Mouse (Mus musculus) right cerebral cortex, postnatal 25 days (tissue): ENCODE measurements around the gene Mecom.

Source experiments
- DNase-seq: peaks from one replicate; pipeline ENCODE4 v3.0.0; 2022

Gene Mecom

DNA sequence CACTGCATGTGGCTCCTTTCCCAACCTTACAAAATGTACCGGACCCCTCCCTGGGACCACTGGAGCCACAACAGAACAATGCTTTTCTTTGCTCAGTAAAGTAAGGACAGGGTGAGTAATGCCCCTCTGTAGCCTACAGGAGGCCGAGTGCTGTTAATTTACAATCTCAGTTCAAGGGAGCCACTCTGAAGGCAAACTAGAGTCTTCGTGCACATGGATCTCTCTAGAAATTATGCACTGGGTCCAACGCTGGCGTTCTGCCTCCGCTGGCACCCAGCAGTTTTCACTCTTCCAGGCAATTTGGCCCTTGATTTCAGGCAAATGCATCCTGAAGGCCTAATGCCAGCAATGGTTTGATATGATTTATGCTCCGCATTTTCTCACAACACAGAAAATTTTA lies 467.0 kb downstream of the Mecom start:
- DNase-seq, result no peak

DNA sequence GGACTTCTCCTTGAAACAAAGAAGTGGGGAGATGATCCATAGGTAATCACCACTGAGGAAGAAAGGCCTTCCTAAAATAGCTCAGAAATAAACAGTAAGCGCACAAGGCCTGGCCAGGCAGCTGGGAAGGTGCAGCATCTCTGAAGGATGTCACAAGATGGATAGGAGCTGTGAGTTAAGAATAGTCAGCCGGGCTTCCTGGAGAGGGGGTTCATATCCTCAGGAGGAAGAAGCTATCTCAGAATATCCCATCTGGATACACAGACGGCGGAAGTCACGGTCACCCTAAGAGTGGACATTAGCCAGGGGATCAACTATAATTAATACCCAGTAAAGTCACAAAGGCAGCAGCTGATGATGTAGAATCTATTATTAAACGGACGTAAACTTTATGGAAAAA lies 471.3 kb downstream of the Mecom start:
- no peak for DNase-seq

DNA sequence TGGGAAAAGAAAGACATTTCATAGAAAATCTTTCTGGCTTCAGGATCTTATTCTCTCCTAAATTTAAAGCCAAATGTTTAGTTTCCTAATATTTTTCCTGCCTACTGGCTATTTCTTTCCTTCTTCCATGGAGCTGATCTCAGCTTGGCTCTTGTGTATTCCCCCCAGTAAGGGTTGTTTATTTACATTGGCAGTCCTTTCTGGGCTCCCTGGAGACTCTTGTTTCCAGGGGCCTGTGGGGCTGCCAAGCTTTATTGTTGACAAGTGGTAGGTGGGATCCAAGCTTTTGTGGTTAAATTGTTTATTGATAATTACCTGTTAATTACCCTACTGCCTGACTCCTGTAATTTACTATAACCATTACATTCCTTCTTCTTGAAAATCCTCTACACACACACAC lies 476.5 kb downstream of the Mecom start:
- no peak for DNase-seq

DNA sequence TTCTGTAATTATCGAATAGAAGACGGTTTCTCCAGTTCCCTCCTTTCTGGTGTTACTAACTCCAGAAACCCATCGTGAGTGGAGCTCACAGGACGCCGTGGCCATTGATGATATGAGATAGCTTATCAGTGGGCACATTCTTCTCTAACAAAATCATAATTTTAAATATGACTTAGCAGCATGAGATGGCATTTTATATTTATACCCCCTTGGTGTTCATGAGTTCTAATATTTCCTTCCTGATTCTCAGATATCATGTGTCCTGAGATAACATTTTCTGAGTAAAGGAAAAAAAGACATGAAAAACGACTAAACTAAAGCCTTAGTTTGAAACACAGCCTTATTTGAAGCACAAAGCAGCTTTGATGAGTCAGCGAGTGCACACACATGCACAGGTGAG lies 481.3 kb downstream of the Mecom start:
- DNase-seq, result no peak

GRCm38 (mm10) chr3:30060058-30060457 lies 487.8 kb downstream of the Mecom start:
- no peak for DNase-seq

DNA sequence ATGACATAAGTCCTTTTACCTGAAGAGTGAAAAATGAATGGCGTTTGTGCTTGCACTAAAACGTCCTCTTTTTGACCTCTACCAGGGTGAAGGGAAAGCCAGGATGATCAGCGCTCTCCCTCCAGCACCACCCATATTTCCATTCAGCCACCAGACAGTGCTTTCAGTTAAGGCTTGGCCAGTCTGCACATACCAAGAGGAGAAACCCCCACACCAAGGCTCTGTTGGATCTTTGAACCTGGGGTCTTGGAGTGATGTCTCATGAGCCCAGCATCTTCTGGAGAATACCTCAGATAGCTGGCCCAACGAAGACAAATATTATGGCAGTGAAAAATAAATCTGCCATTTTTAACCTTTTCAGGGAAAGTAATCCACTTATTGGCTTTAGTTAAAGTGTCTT lies 488.2 kb downstream of the Mecom start:
- DNase-seq, result no peak

GRCm38 (mm10) chr3:30051287-30051686 lies 496.5 kb downstream of the Mecom start:
- DNase-seq, result no peak

DNA sequence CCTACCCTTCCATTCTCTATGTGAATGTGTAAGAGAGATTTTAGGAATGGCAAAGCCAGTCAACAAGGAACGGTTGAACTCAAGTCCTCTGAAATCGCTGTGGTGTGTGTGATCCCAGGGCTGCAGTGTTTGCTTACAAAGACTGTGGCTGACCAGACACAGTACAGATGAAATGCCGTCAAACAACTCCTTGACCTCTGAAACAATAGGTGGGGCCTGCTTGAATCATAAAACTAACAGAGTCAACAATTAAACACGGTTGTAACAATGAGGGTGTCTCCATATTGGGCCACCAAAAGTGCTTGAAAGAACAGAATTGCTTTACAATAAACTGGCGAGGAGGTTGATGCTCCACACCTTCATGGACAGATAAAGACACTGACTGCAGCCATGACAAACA lies 497.0 kb downstream of the Mecom start:
- no peak for DNase-seq

GRCm38 (mm10) chr3:30048792-30049191 lies 499.0 kb downstream of the Mecom start:
- DNase-seq, result no peak

- DNase-seq, result no peak
These were observed 499.7 kb downstream of the Mecom start for GRCm38 (mm10) chr3:30048157-30048556.

- DNase-seq, result no peak
These were observed 504.3 kb downstream of the Mecom start for GRCm38 (mm10) chr3:30043525-30043924.

- DNase-seq, result no peak
These were observed 509.3 kb downstream of the Mecom start for GRCm38 (mm10) chr3:30038545-30038944.

GRCm38 (mm10) chr3:30019961-30020360 lies 527.8 kb downstream of the Mecom start:
- DNase-seq, result no peak

DNA sequence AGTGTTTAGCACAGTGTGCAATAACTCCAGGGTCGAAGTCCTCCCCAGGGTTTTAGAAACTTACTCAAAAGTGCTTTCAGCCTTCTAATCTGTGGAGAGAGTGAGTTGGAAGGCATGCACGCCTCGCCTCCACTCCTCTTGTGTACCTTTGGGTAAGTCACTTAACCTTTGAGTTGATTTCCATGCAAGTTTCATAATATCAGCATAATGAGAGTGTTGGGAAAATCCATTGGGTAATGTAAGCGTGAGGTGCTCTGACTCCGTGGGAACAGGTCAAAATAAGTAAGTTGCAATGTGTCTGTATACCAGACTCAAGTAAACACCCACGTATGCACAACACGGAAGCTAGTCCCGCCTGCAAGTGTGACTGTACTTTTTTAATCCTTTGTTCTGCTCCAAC lies 528.4 kb downstream of the Mecom start:
- DNase-seq, result no peak

DNA sequence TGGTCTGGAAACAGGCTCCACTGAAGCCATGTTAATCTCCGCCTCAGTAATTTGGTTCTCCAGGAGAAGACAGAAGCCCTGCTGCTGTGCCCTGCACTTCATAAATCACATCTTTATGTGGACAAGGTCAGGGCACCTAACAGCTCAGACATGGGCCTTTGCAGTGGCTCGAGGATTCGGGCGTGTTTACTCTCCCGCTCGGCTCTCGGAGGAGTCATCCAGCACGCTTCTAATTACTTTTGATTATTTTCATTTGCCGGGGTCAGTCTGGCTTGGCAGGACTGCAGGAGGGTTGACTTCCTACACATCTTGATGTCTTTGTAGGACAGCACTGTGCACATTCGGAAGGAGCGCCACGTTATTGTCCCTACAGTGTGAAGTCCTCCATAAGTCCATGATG lies 529.6 kb downstream of the Mecom start:
- no peak for DNase-seq

DNA sequence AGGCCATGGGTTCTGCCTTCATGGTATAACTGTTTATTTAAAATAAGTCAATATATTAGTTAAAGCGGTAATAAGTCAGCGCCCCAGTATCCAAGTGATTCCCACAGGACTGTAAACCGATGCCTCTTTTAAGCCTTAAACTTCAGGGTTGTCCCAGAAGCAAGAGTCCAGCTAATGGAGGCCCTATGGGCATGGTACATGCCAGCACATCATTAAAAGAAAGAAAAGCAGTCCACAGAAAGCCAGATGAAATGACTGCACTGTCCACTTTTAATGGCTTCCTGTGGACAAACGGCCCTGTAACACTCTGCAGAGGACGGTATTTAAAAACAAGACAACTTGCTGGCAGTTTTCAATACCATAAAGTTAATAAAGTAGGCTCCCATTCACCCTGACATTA lies 531.0 kb downstream of the Mecom start:
- DNase-seq, result no peak

DNA sequence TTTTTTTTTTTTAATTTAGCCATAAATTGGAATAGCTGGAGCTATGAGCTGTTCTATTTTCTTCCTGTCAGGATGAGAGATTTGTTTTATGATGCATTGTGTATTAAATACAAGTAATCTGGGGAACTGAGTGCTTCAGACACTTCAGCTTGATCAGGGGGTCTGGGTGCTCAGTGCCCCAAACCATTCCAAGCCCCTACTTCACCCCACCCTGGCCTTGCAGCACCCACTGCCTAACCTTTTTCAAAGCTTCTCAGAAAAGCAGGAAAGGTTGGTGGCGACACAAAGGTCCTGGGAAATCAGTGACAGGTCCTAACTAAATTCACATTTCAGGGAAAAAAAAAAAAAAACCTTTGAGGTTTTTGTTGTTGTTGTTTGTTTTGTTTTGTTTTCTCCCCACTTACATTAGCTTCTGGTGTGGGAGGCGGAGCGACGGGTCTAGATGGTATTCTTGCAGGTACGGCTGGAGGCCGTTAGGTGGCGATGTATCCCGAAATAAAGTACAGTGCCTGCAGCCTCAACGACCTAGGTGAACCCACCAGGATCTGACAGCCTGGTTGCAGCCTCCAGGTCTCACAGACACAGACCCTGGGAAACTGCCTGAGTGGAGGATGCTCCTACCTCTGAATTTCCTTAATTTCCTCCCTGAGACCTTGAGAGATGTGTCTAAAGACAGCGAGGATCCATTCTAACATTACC lies 532.7 kb downstream of the Mecom start:
- peak; percentile 52 for DNase-seq

DNA sequence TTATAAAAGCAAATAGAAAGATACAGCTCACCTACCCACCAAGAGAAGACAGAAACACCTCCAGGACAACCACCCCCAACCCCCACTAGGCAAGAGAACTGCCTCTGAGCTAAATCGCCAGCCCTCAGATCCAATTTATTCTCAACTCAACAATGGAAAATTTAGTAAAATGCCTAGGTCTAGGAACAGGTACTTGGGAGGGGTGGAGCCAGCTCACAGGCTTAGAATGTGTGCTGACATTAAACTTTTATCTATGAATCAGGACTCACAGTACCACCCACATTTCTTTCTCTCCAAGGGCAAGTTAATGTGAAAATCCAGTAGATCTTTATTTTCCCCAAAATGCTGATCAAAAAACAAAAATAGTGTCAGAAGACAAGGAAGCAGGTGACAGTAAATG lies 533.5 kb downstream of the Mecom start:
- DNase-seq, result no peak

DNA sequence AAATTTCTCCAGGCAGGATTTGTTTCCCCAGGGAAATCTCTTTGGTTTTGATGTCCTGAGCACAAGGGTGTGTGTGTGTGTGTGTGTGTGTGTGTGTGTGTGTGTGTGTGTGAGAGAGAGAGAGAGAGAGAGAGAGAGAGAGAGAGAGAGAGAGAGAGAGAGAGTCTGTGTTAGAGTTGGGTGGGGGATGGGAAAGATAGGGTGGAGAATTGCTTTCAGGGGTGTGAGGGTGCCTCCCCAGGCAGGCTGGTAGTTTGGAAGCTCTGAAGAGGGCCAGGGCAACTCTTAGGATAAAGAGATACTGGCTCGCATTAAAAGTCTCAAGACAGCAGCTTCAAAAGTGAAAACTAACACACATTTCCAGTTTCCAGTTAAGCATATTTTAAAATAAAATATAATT lies 534.4 kb downstream of the Mecom start:
- DNase-seq, result no peak

DNA sequence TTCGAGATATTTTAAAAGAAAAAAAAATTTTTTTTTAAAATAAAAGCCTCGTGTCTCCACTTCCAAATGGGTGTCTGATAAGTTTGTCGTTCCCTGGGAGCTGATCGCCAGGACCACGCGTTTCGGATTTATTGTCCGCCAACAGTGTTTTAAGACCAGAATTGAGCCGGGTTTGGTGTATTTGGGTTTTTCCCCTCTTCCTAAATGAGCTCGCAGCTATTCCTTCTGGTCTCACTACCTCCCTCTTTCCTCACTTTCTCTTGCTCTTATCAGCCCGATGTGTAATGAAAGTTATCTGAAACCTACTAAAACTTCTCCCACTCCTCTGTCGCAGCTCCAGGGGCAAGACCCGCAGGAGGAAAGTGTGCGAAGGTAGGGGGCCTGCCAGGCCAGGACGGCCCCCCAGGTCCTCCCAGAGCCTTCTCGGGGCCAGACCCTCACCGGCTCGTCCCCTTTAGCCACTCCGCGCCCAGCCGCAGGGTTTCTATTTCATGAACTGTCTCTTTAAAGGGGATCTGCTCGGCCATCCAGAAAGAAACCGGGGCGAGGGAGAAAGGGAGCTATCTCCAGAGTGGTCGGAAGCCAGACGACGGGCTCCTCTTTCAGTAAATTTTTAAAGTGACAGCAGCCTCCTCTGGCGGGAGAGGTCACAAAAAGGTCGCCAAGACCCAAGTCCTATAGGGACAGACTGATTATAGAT lies 535.0 kb downstream of the Mecom start:
- no peak for DNase-seq

- no peak for DNase-seq
These were observed 535.7 kb downstream of the Mecom start for GRCm38 (mm10) chr3:30012150-30012549.

DNA sequence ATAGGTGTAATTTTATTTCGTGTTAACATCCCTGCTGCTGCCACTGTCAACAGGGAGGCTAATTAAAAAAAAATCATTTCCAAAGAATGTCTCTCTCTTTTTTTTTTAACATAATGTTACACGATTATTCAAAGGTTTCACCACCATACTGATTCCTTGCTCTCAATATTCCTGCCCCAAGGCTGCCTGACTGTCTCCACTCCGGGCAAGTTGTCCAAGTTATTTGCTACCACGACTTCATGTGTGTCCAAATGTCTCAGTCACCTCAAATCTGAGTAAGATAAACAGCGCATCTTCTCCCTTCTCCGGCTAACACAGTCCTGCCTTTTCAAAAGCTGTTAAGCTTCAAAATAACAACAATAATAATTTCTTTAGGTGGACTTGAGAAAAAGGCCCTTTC lies 536.1 kb downstream of the Mecom start:
- DNase-seq, result no peak

DNA sequence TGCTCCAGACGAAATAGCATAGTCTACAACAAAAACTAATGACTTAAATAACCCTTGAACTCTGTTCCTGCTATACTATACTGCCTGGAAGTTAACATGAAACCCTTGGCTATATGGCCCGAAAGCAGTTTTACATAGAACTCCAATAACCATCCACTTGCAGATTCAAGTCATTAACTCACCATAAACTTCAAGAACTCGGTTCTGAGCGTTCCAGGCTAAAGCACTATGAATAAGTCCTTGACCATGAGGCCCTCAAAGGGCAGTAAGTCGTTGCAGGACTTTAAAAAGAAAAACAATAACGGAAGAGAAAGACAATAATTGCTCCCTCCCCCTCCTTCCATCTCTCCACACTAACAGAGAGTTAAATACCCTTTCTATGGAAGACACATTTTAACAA lies 536.9 kb downstream of the Mecom start:
- DNase-seq, result no peak

GRCm38 (mm10) chr3:30009596-30009995 lies 538.2 kb downstream of the Mecom start:
- DNase-seq, result no peak

DNA sequence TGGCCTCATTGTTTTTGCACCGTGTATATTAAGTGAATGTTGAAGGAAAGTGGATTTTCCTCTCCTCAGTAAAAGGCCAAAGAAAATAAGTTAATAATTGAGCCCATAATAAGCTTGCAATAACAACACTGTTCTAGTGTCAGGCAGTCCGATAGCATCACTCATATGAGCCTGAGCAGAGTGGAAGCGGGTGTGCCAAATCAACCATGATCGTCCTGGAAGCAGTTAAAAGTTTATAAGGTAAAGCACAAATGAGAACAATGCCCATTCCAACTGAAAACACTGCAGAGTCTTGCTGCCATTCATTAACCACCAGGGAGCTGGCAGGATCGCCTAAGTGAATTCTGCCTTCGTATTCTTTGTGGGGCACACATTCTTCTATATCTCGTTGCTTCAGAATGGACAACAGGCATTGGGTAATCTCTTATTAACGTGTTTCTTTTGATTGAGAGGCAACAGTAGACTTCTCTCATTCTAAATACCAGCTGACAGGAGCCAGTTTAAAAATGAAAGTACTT lies 542.9 kb downstream of the Mecom start:
- no peak for DNase-seq
